Mouse (Mus musculus) limb, embryonic 10.5 days (tissue): ENCODE measurements around the gene Fcna. TPM values are rescaled to one million over a fixed set of nuclear protein-coding genes. Genes with fewer than 3 reads are reported as not detected.

Source experiments
- DNase-seq: peaks from one replicate; pipeline ENCODE4 v3.0.0-alpha.2; 2017; ENCODE audit warnings: low spot score
- H3K27ac ChIP-seq: fragments of 300-500 bp; sonication (generic); 2 replicates; pipeline ENCODE4 v1.5.1; 2016; ENCODE audit warnings: mild to moderate bottlenecking
- H3K27me3 ChIP-seq: fragments of 300-500 bp; sonication (generic); 2 replicates; pipeline ENCODE4 v1.6.1; 2016; ENCODE audit warnings: low read depth, mild to moderate bottlenecking; ENCODE audit not compliant: poor library complexity, severe bottlenecking
- H3K36me3 ChIP-seq: fragments of 300-500 bp; sonication (generic); 2 replicates; pipeline ENCODE4 v1.6.1; 2016; ENCODE audit warnings: mild to moderate bottlenecking, moderate library complexity
- H3K4me1 ChIP-seq: fragments of 300-500 bp; sonication (generic); 2 replicates; pipeline ENCODE4 v1.6.1; 2016
- H3K4me3 ChIP-seq: fragments of 300-500 bp; sonication (generic); 2 replicates; pipeline ENCODE4 v1.5.1; 2016; ENCODE audit warnings: mild to moderate bottlenecking, moderate library complexity
- H3K9me3 ChIP-seq: fragments of 300-500 bp; sonication (generic); replicated peaks from 2 replicates; pipeline ENCODE4 v1.6.1; 2016; ENCODE audit warnings: mild to moderate bottlenecking
- WGBS: fragments of 180-500 bp; shearing (Covaris S2); methylation state at CpG from one replicate; pipeline ENCODE4 v1.1.7; 2016; 5-methylcytosine and 5-hydroxymethylcytosine counted together
- polyA plus RNA-seq: library from polyadenylated mRNA; unstranded; fragments of >200 nt; fragmentation: Nextera tagmentation; extraction: Ambion mirVana; gene quantifications from 2 replicates; pipeline ENCODE4 v1.2.1, GENCODE M21; 2016

The Fcna gene
- polyA plus RNA-seq, result 0.34 and 0.43 TPM in 2 replicates

DNA sequence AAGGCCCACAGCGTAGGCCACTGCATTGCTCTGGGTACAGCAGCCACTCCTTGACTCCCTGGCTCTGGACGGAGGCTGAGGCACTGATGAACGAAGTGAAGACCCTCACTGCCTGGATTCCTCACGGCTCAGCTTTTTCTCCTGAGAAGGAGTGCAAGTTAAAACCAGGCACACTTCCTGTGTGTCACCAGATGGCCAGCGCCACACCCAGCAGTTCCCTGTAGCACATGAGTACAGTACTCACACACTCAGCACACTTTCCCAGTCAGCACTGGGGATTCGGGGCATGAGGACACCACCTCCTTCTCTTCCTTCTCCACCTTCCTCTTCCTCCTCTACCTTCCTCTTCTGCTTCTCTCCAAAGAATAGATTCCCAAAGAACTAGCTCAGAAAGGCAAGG is at the start of gene Fcna:
TSS of gene Fcna (minus strand) at position 220 of the 400 bp plus-strand sequence.
- 79% methylated on average over 6 of the region's 6 CpGs for WGBS
- H3K4me3 ChIP-seq, result no peak within 1 kb of the TSS
- DNase-seq, result no peak
- H3K27ac ChIP-seq, result peak within 1 kb of the TSS; percentile 61; the same call in 1 of the 2 replicates
- H3K36me3 ChIP-seq, result no peaks in the 10 kb centered on the region
- H3K4me1 ChIP-seq, result peaks cover 10% of the 10 kb centered on the region; the same call in 1 of the 2 replicates
- H3K9me3 ChIP-seq, result no peaks in the 10 kb centered on the region
- H3K27me3 ChIP-seq, result no peaks in the 10 kb centered on the region

DNA sequence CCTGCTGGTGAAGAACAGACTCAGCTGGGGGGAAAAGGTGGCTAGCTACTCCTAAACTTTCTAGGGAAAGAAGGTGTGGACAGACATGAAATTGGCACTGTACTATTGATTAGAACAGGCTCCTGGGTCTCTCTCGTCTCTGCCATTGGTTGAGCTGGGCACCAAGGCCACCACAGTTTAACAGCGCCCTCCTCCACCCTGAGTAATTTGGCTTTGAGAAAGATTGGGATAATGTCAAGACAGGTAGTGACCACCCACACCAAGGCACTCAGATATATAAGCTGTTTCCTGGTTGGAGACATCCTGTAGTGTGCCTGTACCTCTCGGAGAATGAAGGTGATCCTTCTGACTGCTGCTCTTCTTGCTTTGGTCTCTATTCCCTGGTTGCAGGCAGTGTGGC is 48.7 kb upstream of the Fcna start, which contains the start of gene Lcn6:
TSS of gene Lcn6 (plus strand) at position 301 of the 400 bp plus-strand sequence.
- WGBS, result 93% methylated on average over 3 of the region's 3 CpGs
- no peak within 1 kb of the TSS for H3K4me3 ChIP-seq
- no peaks in the 10 kb centered on the region for H3K36me3 ChIP-seq
- no peak within 1 kb of the TSS for H3K27ac ChIP-seq
- no peaks in the 10 kb centered on the region for H3K4me1 ChIP-seq
- no peaks in the 10 kb centered on the region for H3K9me3 ChIP-seq
- no peaks in the 10 kb centered on the region for H3K27me3 ChIP-seq
- DNase-seq, result no peak

DNA sequence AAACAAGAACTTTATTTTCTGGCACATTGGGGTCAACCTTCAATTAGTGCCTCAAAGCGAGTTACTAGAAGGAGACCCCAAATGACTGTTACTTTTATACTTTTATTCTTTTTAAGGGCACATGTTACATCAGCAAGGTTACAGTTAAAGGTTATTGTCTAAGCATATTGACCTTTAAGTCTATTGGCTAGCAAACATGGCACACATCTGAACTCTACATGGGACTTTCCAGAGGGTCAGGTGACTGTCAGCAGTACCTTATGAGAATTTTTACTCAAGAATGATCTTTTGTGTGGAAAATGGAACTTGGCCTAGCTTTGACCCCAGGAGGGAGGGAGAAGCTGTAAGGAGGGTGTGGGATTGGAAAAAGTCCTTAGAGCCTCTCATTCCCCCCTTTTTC is 38.7 kb upstream of the Fcna start:
- Histone ChIP-seq H3K9me3 (no peaks in the 10 kb centered on the region), H3K36me3 (no peaks in the 10 kb centered on the region), H3K4me1 (no peaks in the 10 kb centered on the region), H3K27ac (no peak overlapping the region), H3K27me3 (no peaks in the 10 kb centered on the region), H3K4me3 (no peak overlapping the region)
- DNase-seq, result no peak
- WGBS, result 72% methylated on average over 1 of the region's 1 CpGs

DNA sequence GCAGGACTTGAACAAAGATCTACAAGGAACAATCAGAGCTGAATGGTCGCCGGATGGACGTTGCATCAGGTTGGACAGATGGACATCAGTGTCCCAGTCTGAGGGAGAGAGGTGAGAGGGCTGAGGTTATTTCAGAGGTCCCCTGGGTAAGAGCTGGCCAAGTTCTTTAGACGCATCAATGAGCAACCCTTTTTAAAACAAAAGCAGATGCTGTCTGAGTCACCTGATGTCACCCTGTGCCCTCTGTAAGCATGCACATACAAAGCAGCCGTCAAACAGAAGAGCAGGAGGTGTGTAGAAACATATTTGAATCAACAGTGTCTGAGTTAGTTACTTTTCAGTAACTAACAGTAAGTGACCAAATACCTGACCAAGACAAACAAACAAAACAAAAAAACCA is 36.3 kb upstream of the Fcna start:
- Histone ChIP-seq H3K27ac (no peak overlapping the region), H3K4me3 (no peak overlapping the region), H3K36me3 (no peaks in the 10 kb centered on the region), H3K4me1 (no peaks in the 10 kb centered on the region), H3K27me3 (no peaks in the 10 kb centered on the region), H3K9me3 (no peaks in the 10 kb centered on the region)
- DNase-seq, result no peak
- WGBS, result 72% methylated on average over 5 of the region's 5 CpGs

DNA sequence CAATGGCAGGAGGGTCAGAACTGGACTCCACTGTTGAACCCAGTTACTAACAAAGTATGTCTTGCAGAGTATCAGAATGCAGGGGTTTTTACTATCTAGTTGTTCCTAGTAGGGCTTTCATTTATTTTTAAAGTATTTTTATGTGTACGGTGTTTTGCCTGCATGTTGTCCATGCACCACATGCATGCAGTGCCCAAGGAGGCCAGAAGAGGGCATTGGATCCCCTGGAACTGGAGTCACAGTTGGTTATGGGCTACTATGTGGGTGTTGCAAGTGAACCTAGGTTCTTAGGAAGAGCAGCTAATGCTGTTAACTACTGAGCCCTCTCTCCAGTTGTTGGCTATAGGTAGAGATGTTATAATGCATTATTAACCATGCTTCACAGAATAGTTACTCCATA is 35.7 kb upstream of the Fcna start:
- Histone ChIP-seq H3K9me3 (no peaks in the 10 kb centered on the region), H3K4me3 (no peak overlapping the region), H3K4me1 (no peaks in the 10 kb centered on the region), H3K27me3 (no peaks in the 10 kb centered on the region), H3K27ac (no peak overlapping the region), H3K36me3 (no peaks in the 10 kb centered on the region)
- peak; percentile 60 for DNase-seq
- WGBS, result 69% methylated on average over 1 of the region's 1 CpGs

DNA sequence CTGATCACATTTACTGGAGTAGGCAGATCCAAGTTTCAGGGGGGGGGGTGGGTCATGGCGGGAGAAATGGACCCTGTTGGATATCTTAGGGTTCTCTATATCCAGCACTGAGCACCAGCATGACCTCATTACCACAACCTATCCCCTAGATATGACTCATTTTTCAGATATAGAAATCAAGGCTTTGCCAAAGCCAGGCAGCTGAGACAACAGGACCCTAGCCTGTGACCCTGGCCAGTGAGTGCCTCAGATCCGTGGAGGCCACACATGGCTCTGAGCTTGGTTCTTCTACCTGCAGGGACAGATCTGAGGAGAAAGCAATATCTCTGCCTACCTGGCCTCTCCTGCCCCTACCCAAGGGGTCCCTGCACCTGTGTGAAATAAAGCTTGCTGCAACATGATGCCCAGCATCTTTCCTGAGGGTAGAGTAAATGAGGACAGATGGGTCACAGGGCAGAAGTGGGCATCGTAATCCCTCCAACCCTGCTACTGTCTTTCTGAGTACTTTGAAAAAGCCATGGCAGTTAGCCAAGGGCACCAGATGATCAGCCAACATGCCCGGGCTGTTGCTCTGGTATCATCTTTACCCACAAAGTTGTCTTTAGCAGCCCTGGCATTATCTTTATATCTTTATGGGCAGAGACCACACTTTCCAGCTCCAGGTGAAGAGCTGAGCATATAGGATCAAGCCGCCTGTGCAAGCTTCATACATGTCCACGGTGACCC is 33.6 kb upstream of the Fcna start:
- Histone ChIP-seq H3K27me3 (no peaks in the 10 kb centered on the region), H3K4me1 (no peaks in the 10 kb centered on the region), H3K9me3 (no peaks in the 10 kb centered on the region), H3K36me3 (no peaks in the 10 kb centered on the region), H3K4me3 (no peak overlapping the region), H3K27ac (no peak overlapping the region)
- WGBS, result 84% methylated on average over 6 of the region's 6 CpGs
- DNase-seq, result no peak

DNA sequence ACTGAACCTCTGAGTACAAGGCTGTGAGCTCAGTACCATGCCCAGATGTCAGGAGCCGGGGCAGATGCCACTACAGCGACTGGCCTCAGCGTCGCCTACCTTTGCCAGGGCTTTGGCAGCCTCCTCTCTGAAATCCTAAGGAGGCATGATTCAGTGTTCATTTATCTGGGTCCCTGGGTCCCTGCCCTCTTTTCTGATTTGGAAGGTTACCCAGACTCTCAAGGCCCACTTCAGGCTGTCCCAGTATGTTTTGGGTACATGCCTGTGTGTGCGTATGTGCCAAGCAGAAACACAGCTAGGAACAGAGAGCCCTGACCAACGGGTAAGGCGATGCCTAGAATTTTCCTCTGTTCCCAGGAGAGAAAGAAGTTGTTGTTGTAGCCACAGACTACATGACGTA is 32.4 kb upstream of the Fcna start:
- no peaks in the 10 kb centered on the region for H3K9me3 ChIP-seq
- H3K36me3 ChIP-seq, result no peaks in the 10 kb centered on the region
- no peaks in the 10 kb centered on the region for H3K27me3 ChIP-seq
- no peaks in the 10 kb centered on the region for H3K4me1 ChIP-seq
- WGBS, result 91% methylated on average over 8 of the region's 8 CpGs
- H3K27ac ChIP-seq, result no peak overlapping the region
- no peak for DNase-seq
- no peak overlapping the region for H3K4me3 ChIP-seq

DNA sequence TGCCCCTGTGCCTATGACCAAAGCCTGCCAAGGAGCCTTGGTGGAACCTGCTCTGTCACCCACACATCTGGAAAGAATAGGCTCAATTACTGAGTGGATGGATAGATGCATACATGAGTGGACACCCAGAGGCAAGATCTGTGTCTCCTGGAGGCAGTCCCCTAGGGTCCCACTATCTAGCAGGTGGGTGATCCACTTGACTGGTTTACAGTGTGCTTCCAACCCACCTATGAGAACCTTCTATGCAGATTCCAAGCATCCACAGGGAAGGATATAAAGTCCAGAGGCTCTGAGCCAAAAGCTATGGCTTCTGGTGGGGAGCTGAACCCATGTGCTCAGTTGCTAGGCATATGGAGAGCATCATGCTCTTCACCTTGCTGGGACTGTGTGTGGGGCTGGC is 29.8 kb upstream of the Fcna start, which contains the start of gene Lcn5:
TSS of gene Lcn5 (plus strand) at position 301 of the 400 bp plus-strand sequence.
- Histone ChIP-seq H3K36me3 (no peaks in the 10 kb centered on the region), H3K4me3 (no peak within 1 kb of the TSS), H3K27ac (no peak within 1 kb of the TSS), H3K4me1 (no peaks in the 10 kb centered on the region), H3K27me3 (no peaks in the 10 kb centered on the region), H3K9me3 (no peaks in the 10 kb centered on the region)
- DNase-seq, result no peak

DNA sequence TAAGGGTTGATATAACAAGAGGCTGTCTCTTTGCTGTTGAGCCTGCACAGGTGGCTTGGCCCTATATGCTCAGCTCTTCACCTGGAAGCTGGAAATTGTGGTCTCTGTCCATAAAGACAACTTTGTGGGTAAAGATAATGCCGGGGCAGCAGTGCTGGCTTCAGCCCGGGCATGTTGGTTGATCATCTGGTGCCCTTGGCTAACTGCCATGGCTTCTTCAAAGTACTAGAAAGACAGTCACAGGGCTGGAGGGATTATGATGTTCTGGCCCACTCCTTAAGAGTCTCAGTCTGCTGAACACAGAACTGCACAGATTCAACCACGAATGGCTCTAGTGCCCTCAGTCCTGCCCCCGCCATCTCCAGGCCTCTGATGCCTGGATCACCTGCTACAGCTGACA is 29.4 kb upstream of the Fcna start:
- DNase-seq, result no peak
- no peaks in the 10 kb centered on the region for H3K27me3 ChIP-seq
- H3K36me3 ChIP-seq, result no peaks in the 10 kb centered on the region
- 89% methylated on average over 4 of the region's 4 CpGs for WGBS
- H3K4me1 ChIP-seq, result no peaks in the 10 kb centered on the region
- H3K27ac ChIP-seq, result no peak overlapping the region
- H3K9me3 ChIP-seq, result no peaks in the 10 kb centered on the region
- H3K4me3 ChIP-seq, result no peak overlapping the region

DNA sequence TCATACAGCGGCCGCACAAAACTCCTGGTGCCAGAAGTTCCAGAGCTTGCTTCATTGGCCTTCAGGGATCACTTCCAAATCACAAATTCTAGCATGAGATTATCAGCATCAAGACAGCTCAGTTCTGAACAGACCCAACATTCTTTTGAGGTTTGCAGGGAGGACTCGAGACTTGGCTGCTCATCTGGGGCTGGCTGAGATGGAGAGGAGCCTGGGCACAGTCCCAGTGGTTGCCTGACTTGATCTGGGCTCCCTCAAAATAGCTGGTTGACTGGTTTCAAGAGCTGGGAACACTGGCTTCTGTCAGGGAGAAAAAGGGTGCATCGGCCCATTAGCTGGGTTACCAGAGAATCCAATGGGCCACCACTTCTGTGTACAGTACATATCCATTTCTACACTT is 28.9 kb upstream of the Fcna start:
- WGBS, result 81% methylated on average over 4 of the region's 4 CpGs
- H3K36me3 ChIP-seq, result no peaks in the 10 kb centered on the region
- no peak overlapping the region for H3K27ac ChIP-seq
- DNase-seq, result no peak
- H3K27me3 ChIP-seq, result no peaks in the 10 kb centered on the region
- H3K4me3 ChIP-seq, result no peak overlapping the region
- no peaks in the 10 kb centered on the region for H3K4me1 ChIP-seq
- H3K9me3 ChIP-seq, result no peaks in the 10 kb centered on the region

DNA sequence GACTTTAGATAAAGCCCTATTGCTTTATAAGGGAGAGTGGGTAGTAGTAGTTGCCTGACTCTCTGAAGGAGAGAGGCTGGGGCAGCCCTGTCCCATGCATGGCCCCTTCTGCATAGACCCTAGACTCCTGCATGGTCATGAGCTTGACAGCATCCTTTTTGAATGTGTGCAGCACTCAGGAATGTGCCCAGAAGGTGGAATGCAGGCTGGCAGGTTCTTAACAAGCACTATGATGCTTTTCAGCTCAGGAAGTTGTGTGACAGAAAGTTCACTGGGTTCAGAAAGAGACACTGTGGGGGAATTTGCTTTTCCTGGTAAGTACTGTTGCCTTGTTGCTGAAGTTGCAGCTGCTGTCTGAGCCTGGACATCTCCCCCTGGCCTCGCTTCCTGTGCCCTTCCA is 26.7 kb upstream of the Fcna start:
- DNase-seq, result no peak
- 53% methylated on average over 1 of the region's 1 CpGs for WGBS
- H3K36me3 ChIP-seq, result no peaks in the 10 kb centered on the region

DNA sequence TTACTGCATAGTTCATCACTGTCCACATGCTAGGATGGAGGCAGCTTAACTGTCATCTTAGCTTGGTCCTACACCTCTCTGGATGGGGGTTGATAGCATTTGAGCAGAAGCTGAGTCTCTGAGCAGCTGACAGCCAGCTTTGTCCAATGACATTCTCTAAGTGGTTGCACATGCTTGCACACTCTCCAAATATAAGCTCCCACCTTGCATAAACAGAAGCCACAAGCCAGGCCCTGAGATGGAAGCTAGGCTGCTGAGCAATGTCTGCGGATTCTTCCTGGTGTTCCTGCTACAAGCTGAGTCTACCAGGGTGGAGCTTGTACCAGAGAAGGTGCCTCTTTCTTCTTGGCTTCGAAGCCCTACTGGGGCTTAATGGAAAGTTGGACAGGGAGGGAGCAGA is 25.1 kb upstream of the Fcna start, which contains the start of gene Lcn8:
TSS of gene Lcn8 (plus strand) at position 219 of the 400 bp plus-strand sequence.
- no peaks in the 10 kb centered on the region for H3K9me3 ChIP-seq
- no peak for DNase-seq
- H3K36me3 ChIP-seq, result no peaks in the 10 kb centered on the region
- 80% methylated on average over 2 of the region's 2 CpGs for WGBS
- H3K27me3 ChIP-seq, result no peaks in the 10 kb centered on the region
- H3K4me3 ChIP-seq, result no peak within 1 kb of the TSS
- no peak within 1 kb of the TSS for H3K27ac ChIP-seq
- no peaks in the 10 kb centered on the region for H3K4me1 ChIP-seq

More for the DNA sequence above, 26.7 kb upstream of the Fcna start:
- Histone ChIP-seq H3K4me1 (no peaks in the 10 kb centered on the region), H3K27me3 (no peaks in the 10 kb centered on the region), H3K27ac (no peak overlapping the region), H3K4me3 (no peak overlapping the region), H3K9me3 (no peaks in the 10 kb centered on the region)

DNA sequence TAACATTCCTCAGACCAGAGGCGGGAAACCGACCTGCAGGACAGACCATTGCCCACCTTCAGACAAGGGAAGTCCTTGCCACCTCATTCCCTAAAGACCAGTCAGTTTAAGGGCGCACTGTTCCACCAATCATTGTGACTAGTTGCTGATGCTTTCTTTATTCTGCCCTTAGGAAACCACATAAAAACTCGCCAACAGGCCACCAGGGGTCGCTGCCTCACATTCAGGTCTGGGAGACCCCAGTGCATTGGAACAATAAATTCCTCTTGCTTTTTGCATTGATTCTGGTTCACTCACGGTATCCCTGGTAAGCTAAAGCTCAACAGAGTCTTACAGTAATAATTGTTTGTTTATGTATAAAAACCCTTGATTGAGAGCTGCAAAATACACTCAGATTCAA is 12.1 kb upstream of the Fcna start:
- H3K4me3 ChIP-seq, result no peak overlapping the region
- H3K9me3 ChIP-seq, result no peaks in the 10 kb centered on the region
- no peak overlapping the region for H3K27ac ChIP-seq
- H3K36me3 ChIP-seq, result no peaks in the 10 kb centered on the region
- WGBS, result 20% methylated on average over 6 of the region's 6 CpGs
- H3K4me1 ChIP-seq, result no peaks in the 10 kb centered on the region
- H3K27me3 ChIP-seq, result no peaks in the 10 kb centered on the region
- peak; percentile 73 for DNase-seq

DNA sequence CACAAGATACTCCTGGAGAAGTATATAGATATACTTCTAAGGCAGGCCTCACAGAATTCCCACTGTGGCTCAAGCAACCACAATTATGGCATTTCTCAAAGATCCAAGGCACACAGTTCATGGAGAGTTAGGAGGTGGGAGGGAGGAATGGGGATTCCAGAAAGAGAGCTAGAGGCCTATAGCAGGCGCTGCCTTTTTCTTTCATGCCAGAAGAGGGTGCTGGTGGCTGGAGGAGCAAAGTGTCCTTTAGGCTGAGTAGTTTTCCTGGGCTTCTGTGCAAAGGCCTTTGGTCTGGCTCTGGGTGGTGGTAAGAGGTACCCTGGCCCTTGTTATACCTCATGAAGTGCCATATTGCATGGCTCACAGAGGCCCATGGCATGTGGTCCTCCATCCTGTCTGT is 6.2 kb upstream of the Fcna start:
- no peak overlapping the region for H3K4me3 ChIP-seq
- H3K27ac ChIP-seq, result no peak overlapping the region
- no peaks in the 10 kb centered on the region for H3K36me3 ChIP-seq
- no peak for DNase-seq
- WGBS, result 45% methylated on average over 1 of the region's 1 CpGs
- H3K4me1 ChIP-seq, result no peaks in the 10 kb centered on the region
- no peaks in the 10 kb centered on the region for H3K27me3 ChIP-seq
- H3K9me3 ChIP-seq, result no peaks in the 10 kb centered on the region
